Mouse (Mus musculus): ENCODE results near the gene Plekhf1.

Gene Plekhf1

DNA sequence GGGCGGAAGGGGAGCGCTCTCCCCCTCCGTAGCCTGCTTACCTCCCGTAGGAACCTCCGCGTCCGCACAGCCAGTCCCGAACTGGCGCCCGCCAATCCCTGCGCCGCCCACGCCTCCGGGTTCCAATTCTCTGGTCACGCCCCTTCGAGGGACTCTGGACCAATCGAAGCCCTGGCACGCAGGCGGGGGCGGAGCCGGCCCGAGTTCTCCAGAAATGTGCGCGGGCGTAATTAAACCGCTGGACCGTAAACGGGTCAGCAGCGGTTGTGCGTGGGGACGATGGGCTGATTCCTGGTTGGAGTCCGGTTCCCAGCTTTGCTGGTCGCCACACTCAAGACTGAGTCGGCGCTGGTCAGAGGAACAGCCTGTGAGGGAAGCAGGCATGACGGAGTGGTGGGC lies at the start of gene Plekhf1:
TSS of gene Plekhf1 (minus strand) at position 117 of the 399 bp plus-strand sequence.
- DNase-seq (ENCODE audit: low spot score): peak; percentile 97

DNA sequence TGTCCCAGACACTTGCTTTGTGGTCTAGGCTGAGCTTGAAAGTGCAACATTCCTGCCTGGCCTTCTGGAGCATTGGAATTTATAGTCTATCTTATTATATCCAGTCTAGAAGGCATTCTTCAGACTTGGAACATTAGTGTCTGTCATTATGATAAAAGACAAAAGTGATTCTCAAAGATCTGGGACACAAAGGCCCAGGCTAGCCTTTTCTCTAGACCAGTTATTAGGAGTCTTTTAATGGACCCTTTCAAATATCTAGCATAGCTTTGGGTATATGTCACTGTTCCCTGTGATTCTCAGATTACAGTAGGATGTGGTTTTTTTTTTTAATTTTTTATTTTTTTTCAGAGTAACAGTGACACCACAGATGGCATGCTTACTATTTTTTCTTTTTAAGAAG lies 44.7 kb upstream of the Plekhf1 start:
- no peak for DNase-seq (ENCODE audit: low spot score)

DNA sequence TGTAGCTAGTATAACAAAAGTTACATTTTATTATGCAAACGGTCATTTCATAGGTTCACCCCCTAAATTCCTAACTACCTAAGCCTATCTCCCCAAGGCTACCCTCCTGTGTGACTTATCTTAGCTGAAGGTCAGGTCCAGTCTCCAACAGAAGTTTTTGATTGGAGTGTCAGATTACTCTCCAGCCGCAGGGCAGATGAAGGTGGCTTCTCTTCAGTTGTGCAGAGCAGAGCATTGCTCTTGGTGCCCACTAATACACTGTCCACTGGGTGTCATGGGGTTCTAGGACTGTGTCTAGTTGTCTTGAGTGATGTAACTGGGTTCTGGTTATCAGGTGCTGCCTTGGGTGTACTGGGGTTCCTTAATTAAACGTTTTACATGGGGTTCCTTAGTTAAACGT lies 44.0 kb upstream of the Plekhf1 start:
- DNase-seq (ENCODE audit: low spot score): no peak

DNA sequence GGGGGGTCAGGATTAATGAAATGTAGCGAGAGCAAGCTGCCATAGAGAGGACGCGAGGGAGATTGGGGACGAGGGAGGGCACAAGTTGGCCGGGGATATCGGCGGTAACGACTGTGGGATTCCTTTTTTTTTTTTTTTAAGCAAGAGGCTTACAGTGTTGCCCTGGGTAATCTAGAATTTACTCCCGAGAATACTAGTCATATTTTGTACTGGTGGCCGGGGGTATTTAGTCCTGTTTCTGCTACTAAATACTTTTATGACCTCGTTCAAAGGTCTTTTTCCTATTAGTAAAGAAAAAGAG lies 43.6 kb upstream of the Plekhf1 start:
- DNase-seq (ENCODE audit: low spot score): no peak

DNA sequence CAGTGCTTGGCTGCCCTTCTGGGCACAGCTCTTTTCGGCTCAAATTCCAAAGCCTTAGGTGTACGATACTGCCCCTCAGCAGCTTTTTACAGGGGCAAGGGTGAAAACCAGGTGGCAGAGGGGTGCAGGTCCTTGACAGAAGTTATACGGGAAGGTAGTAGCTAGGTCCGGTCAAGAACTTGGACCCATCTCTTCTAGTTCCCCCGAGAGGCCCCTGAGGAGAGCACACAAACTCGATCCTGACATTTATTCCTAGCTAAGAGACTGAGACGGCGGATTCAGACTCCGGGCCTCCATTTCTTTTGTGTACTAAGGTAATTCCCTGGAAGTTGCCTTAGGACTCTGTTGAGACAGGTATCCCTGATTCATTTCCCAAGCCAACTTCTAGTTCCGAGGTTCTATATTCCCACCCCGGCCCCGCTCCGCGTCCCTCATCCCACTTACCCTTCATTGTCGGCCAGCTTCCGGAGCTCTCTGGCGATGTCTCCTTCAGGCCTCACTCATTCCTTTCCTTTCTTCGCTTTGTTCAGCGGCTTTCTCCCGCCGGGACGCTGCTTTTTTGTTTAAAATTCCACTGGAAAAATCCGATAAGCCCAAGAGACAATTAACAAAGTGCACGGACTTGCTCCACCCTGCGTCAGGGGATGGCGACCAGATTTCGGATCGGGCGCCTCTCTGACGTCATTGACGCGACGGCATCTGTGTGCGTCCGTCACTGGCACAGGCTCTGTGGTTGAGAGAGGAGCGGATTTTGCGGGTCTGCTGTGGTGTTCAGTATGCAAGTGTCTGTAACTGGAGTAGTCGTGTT lies 43.1 kb upstream of the Plekhf1 start, which contains the start of gene Pop4:
TSS of gene Pop4 (minus strand) at position 721 of the 808 bp plus-strand sequence.
- DNase-seq (ENCODE audit: low spot score): peak; percentile 96

DNA sequence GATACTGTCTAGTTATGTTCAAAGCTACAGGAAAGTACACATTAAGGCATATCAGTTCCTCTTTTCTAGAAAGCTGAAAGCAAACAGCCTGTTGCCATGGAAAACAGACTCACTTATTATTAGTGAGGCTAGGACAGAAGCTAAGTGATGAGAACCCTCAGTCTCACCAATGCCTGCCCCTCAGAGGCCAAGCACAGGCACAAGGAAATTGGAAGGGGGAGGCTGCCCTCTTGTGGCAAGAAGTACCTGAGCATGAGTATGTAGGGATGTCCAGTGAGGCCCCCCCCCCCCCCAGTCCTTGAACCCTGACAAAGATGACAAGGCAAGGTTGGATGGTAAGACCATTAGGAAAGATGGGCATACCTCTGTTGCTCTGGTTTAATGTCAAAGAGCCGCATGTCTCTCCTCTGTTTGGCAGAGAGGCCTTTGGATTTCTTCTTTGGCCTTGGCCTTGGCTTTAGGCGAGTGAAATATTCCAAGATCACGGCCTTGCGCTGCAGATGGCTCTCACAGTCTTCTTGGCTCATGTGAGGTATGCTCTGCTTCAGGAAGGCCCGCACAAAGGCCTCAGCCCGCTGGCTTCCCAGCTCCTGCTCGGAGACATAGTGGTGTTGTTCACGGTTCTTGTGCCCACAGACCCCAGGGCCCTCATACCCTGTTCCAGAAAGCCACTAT lies 39.3 kb upstream of the Plekhf1 start:
- DNase-seq (ENCODE audit: low spot score): peak; percentile 70

DNA sequence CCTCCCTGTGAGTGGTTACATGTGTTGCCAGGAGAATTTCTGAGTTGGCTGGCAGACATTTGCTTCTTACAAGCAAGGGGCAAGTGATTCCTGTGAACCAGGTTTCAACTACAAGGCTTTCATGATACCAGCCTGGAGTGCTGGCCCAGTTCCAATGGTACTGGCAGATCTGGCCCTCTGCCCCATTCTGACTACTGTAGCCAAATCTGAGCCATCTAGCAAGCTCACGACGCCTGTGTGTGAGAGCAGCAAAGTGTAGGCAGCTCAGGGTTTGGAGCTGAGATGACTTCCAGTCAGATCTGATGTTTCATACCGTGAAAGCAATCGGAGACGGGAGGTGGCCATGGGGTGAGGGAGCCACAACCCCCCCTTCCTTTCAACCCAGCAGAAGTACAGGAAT lies 34.6 kb upstream of the Plekhf1 start:
- DNase-seq (ENCODE audit: low spot score): peak; percentile 49

DNA sequence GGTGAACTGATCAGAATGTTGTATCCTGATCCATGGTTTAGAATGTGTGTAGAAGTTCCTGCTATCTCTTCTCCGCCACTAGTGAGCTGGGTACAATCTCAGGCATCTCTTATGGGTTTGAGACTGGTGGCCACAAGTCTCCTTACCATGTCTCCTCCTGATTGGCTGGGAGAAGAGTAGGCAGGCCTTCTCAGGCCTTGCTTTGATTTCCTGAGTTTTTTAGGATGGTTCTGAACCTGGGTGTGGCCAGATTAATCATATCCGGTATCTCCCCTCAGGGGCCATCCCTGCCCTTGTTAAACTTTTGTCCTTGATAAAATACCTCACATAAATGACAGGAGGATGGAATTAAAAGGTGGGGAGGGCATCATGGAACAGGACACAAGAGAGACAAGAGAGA lies 31.8 kb upstream of the Plekhf1 start:
- no peak for DNase-seq (ENCODE audit: low spot score)

DNA sequence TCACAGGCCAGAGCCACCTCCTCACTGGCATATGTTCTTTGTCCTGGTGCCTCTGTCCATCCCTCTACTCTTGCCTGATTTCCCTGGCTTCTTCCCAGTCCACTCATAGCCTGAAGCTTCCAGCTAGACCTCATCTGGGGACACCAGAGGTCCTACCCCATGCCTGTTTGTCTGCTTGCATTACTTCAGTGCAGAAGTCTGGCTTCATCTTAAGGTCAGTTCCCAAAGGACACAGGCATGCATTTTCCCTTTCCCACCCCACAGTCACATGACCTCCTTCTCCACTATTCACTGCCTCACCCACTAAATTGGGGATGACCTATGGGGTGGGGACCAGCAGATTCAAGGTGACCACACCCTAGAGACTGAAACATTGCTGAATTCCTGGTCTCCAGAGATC lies 25.6 kb upstream of the Plekhf1 start:
- no peak for DNase-seq (ENCODE audit: low spot score)

DNA sequence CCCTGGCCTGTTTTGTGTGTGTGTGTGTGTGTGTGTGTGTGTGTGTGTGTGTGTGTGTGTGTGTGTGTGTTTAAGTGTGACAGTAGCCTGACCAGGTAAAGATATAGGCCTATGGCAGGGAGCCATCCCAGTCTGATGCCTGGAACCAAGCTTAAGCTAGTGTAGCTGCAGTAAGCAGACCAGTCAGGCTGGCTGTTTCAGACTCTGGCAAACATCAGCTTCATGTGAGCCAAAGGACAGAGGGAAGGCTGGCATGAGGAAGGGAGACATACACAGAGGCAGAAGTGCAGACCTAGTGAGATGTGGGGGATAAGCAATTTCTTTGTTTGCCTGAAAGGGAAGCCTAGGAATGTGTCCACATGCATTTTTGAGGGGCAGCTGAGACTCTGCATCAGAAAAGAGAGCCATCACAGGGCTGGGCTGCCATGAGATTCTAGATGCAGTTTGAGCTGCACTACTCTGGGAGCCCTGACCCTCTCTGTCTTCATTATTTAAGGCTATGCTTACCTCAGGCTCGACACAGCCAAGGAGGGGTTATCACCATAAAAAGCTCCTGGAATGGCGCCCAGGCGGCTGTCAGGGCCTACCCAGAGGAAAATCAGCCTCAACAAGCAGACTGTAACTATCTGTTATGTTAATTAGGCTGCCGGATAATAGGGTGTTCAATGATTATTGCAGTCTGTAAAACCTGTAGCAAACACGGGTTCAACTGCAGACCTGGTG lies 23.8 kb upstream of the Plekhf1 start:
- DNase-seq (ENCODE audit: low spot score): peak; percentile 60

DNA sequence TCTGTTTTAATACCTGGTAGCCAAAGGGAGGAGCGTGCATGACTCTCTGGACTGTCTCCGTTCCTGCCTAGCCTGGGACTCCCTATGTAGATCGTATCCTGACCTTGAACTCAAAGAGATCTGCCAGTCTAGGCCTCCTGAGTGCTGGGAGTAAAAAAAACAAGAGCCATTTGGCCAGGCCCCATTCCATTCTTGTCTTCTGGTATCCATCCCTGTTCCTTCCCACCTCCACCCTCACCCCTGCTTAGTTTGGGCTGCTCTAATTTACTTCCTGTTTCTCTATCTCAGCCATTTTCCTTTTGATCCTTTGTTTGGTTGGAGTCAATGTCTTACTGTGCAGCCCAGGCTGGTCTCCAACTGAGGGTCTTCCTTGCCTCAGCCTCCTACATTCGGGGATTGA lies 14.6 kb upstream of the Plekhf1 start:
- no peak for DNase-seq (ENCODE audit: low spot score)

DNA sequence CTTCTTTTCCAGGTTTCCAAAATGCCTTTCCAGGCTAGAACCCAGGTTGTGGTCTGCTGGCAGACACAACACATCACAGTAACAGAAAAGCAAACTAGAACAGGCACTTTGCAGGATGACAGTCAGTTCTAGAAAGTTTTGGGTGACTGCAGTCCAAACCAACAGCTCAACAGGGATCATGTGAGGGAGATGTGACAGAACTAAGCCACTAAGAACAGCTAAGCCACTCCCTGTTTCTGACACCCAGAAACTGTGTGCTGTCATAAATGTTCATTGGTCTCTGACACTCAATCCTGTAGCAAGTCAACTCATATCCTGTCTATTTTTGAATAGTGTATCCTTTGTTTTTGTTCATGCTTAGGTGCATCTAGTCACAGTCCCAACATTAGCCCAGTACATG lies 9.3 kb upstream of the Plekhf1 start:
- DNase-seq (ENCODE audit: low spot score): no peak

DNA sequence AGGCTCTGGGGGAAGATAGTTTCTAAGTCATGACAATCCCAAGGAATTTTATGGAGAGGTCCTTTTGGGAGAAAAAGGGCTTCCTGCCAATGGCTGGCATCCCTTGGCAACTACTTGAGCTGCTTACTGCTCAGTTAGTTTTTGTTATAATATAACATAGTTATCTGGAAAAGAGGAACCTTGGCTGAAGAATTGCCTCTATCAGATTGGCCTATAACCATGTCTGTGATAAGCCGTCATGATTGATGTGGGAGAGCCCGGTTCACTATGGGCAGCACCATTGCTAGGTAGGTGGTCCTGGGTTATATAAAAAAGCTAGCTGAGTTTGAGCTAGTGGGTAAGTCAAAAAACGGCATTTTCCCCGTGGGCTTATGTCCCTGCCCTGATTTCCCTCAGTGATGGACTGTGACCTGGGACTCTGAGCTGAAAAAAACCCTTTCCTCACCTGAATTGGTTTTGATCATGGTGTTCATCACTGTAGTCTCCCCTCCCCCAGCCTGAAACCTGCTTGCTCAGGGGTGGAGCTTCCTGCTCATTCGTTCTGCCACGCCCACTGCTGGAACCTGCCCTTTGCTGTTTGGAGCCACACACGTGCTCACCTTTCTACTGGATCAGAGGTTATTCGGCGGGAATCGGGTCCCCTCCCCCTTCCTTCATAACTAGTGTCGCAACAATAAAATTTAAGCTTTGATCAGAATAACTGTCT lies 8.7 kb upstream of the Plekhf1 start:
- no peak for DNase-seq (ENCODE audit: low spot score)

DNA sequence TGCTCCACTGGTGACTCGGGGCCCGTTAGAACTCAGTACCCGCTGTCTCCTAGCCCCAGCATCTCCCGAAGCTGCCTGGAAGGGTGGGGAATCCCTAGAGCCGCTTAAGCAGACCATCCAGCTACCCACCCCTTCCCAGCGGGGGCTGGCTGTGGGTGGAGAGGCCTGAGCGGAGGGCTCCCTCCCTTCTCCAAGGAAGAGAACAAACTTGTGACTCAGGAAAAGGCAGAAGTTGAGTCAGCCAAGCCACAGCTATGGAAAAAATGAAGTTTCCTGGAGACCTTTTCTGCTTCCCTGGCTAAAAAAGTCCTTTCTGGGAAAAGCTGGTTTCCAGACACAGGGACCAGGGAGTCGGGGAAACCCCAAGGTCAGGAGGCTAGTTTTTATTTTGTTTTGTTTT lies 2.5 kb upstream of the Plekhf1 start:
- DNase-seq (ENCODE audit: low spot score): no peak

DNA sequence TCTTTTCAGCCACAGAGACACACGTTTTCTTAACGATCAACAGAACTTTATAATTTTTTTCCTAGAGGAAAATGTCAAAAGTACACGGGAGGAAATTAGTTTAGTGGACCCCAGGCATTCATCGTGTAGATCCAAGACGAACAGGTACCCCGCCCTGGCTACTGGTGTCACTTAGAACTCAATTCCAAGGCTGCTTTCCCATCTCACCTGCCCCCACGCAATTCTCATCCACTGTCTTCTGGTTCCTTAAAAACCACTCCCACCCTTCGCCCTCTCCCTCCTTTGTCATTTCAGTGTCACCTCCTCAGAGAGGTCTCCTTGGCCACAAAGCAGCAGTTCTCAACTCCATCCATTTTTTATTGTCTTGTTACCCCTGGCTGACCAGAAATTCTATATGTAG lies 513 bp upstream of the Plekhf1 start:
- no peak for DNase-seq (ENCODE audit: low spot score)

DNA sequence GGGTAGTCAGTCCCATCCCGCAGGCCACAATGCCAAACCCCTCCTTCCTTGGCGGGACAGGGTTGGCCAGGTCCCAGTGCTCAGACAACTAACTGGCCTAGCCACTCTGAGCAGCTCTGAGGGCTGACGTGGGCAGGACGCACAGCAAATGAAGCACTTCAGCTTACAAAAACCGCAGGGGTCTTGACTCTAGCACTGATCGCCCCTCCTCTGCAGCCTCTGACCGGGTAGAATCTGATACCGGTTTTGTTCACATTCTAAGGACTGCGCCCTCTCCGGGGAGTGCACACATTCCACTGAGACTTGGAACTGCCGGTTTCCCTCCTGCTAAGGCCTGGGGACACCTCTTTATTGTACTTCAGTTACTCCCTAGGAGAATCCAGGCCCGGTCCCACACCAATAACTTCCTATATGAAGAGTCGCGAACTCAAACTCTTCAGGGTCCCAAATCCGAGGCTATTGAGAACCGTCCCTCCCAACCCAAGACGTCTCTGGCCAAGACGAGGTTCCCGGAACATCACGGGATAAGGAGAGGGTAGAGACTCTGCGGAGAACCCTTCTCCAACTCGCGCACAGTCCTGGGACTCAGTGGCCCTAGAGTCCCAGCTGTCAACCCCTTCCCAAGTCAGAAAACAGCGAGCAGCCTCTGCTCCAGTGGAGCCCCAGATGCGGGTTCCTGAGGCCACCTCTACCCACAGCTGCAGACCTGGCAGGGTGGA lies 476 bp downstream of the Plekhf1 start:
- peak; percentile 85 for DNase-seq (ENCODE audit: low spot score)

DNA sequence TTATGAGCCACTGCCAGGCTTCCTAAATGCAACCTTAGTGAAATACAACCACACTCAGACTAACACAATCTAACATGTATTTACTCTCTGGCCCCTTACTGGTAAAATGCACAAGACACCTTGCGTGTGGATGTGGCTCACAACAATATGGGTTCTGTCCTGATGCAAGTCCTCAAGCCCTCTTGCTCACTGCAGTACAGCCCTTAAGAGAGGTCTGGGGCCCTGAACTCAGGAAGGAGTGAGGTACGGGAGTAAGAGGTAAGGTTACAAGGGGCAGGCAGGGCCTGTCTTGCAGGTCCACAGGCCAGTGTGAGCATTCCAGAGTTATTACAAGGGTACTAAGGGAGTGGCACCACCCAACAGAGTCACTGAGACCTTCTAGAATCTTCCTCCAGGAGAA lies 1.6 kb downstream of the Plekhf1 start:
- DNase-seq (ENCODE audit: low spot score): no peak

DNA sequence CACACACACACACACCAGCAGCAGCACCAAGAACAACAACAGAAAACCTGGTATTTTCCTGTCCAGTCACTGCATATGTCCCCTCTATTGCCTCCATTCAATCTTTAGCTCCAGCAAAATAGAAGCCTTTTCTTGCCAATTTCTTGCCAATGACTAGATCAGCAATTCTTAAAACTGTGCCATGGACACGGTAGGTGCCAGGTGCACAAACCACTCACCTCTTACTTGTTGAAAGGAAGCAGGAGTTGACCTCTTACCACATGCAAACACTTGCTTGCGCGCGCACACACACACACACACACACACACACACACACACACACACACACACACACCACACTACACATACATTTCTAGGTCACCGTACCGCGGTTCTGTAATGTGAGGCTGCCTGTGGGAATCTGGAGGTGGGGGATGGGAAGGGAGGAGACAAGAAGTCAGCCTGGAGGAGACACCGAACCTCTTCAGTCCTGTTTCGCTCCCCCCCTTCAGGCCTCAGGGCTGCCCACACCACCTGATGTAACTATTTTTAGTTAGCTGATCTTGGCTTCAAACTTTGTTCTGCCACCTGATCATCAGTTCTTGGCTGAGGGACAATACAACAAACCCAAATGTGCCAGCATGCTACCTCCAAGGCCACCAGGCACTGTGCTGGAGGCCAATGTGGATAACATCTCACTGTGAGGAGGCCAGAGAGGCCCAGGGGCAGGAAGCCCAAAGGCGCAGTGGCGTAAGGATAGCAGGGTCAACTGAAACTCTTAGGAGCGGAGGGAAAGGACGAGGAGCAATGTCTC lies 3.0 kb downstream of the Plekhf1 start:
- DNase-seq (ENCODE audit: low spot score): no peak

DNA sequence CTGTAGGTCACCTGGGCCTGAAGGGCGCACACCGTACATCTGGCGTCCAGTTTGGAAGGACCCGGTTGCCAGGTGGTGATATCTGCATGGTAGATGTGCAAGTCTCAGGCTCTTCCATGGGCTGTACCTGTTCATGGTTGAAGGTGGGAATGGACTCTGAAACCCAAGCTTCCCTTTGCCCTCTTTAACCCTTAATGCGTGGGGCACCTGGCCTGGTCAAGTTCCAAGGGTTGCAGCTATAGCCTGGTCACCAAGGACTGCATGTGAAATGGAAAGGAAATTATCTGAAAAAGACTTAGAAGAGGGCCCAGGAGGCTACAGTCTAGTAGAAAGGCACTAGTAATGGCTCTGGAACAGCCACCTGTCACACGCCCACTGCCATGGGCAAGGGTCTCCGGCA lies 7.0 kb downstream of the Plekhf1 start:
- DNase-seq (ENCODE audit: low spot score): no peak

DNA sequence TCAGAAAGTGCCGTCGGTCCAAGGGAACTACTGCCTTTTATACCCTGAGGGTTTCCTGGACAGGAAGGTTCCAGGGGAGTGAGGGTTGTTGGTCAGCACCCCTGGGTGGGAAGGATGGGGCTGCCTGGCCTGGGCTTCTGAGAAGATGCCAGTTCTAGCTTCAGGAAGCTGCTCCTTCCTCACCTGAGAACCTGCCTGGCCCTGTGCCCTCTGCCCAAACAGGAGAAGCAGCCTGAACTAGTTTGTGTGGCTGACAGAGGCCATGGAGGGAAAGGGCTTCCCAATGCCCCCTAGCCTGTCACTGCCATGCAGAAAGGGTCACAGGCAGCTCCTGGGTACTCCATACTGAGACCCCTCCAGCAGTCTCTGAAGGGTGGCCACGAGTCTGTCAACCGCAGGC lies 8.3 kb downstream of the Plekhf1 start:
- no peak for DNase-seq (ENCODE audit: low spot score)

Data from testis, postnatal 10 days (tissue).